Comparison of ENCODE assay signal across 11 mouse cellular contexts in the genomic region with DNA sequence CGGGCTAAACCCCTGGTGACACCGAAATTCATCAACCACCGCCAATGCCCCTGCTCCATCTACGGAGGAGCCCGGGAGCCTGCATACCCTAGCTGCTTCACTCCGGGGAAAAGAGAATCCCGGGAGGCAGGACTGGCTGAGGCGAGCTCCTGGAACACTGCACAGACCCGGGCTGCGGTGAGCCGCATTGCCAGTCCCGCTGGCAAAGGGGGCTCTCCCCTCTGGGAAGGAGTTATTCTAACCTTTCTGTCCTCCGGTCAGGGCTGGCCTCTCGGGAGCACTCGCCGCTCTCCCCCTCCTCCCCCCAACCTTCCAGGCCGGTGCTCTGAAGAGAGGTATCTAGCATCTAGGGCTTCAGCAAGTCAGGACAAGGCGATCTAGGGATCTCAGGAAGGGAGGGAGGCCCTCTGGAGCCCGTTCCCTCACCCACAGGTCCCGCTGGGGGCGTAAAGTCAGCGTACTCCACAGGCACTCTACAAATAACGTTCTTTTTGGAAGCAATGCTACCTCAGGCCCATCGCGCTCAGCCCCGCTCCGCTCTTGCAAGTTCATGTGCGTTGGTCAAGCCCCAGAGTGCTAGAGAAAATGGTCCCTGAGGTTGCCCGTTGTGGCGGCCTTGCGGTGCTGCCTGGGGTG. TPM values are rescaled to one million over a fixed set of nuclear protein-coding genes. Genes with fewer than 3 reads are reported as not detected.
DNase-seq lines count a peak whose midpoint lies in the region; ATAC-seq and TF ChIP-seq lines count a peak whose summit lies in the region.
"Had no signal": no experiment of that assay in that cellular context is flagged by ENCODE, and none has a peak within 500 bp of the region (broad histone marks: within the 10 kb centered on the region; RNA-seq: fewer than 3 reads in every experiment).

No protein-coding gene starts in this region.

- peak overlapping the region; percentile 43 for H3K4me2 ChIP-seq in kidney, postnatal 0 days (ENCODE audit: low read length)
- peak overlapping the region; percentile 47 for H3K4me2 ChIP-seq in hindbrain, embryonic 15.5 days
- peak overlapping the region; percentile 51 for H3K4me2 ChIP-seq in neural tube, embryonic 12.5 days (replicated peaks)

- H3K27ac ChIP-seq in kidney, postnatal 0 days = peak overlapping the region; percentile 34
- H3K27ac ChIP-seq in embryonic facial prominence, embryonic 10.5 days (replicated peaks) = peak overlapping the region; percentile 59
- peak overlapping the region; percentile 69 for H3K27ac ChIP-seq in hindbrain, embryonic 15.5 days (replicated peaks)
- H3K27ac ChIP-seq in neural tube, embryonic 12.5 days = no peak overlapping the region

- WGBS in kidney, postnatal 0 days = under 1% methylated on average over 31 of the region's 31 CpGs
- WGBS in embryonic facial prominence, embryonic 10.5 days = under 1% methylated on average over 31 of the region's 31 CpGs
- 2% methylated on average over 30 of the region's 31 CpGs for WGBS in hindbrain, embryonic 15.5 days
- WGBS in neural tube, embryonic 12.5 days = under 1% methylated on average over 31 of the region's 31 CpGs

- ATAC-seq in kidney, postnatal 0 days (replicated peaks; ENCODE audit: low FRiP score, low read depth) = no peak; the same call in 1 of the 2 replicates
- no peak for ATAC-seq in hindbrain, embryonic 15.5 days (ENCODE audit: low FRiP score, low read depth)
- no peak for ATAC-seq in neural tube, embryonic 12.5 days (ENCODE audit: low FRiP score, low read depth)
- ATAC-seq in CD4-positive, CD25-positive, alpha-beta regulatory T cell, adult 4 months = no peak
- ATAC-seq: Patski had no signal

- peaks cover 24% of the 10 kb centered on the region for H3K4me1 ChIP-seq in kidney, postnatal 0 days (replicated peaks; ENCODE audit: insufficient read depth, low read length)
- H3K4me1 ChIP-seq in embryonic facial prominence, embryonic 10.5 days = peaks cover 81% of the 10 kb centered on the region
- H3K4me1 ChIP-seq in hindbrain, embryonic 15.5 days (replicated peaks) = peaks cover 23% of the 10 kb centered on the region
- H3K4me1 ChIP-seq in neural tube, embryonic 12.5 days = peaks cover 39% of the 10 kb centered on the region

- no peak for TF ChIP-seq CTCF in kidney, postnatal 0 days (IDR thresholded peaks at IDR 0.05; ENCODE audit: low read depth)

- no peaks in the 10 kb centered on the region for H3K9me3 ChIP-seq in kidney, postnatal 0 days (replicated peaks; ENCODE audit: low read length)
- no peaks in the 10 kb centered on the region for H3K9me3 ChIP-seq in embryonic facial prominence, embryonic 10.5 days
- H3K9me3 ChIP-seq in hindbrain, embryonic 15.5 days = no peaks in the 10 kb centered on the region
- no peaks in the 10 kb centered on the region for H3K9me3 ChIP-seq in neural tube, embryonic 12.5 days

- H3K4me3 ChIP-seq in kidney, postnatal 0 days (replicated peaks; ENCODE audit: low read depth, low read length) = peak overlapping the region; percentile 11; the same call in 1 of the 2 replicates
- H3K4me3 ChIP-seq in embryonic facial prominence, embryonic 10.5 days = peak overlapping the region; percentile 50
- H3K4me3 ChIP-seq in hindbrain, embryonic 15.5 days = peak overlapping the region; percentile 20
- H3K4me3 ChIP-seq in neural tube, embryonic 12.5 days = peak overlapping the region; percentile 12; the same call in 1 of the 2 replicates

- no peak for DNase-seq in kidney, postnatal 0 days (ENCODE audit: low spot score)
- DNase-seq in kidney, adult 9 months = no peak
- peak; percentile 75 for DNase-seq in embryonic facial prominence, embryonic 10.5 days (ENCODE audit: low spot score)
- DNase-seq in layer of hippocampus, adult 8-10 months (ENCODE audit: low spot score in 2 of 2) = no peak
- DNase-seq in layer of hippocampus, adult 18-20 months (ENCODE audit: low spot score in 2 of 2) = no peak
- DNase-seq: kidney, postnatal 14 days had no signal

- peaks cover 73% of the 10 kb centered on the region for H3K27me3 ChIP-seq in kidney, postnatal 0 days (ENCODE audit: insufficient read depth, low read length)
- peaks cover 100% of the 10 kb centered on the region for H3K27me3 ChIP-seq in embryonic facial prominence, embryonic 10.5 days (replicated peaks; ENCODE audit: low read depth, poor library complexity, severe bottlenecking)
- peaks cover 82% of the 10 kb centered on the region for H3K27me3 ChIP-seq in hindbrain, embryonic 15.5 days
- H3K27me3 ChIP-seq in neural tube, embryonic 12.5 days (replicated peaks) = peaks cover 95% of the 10 kb centered on the region
- H3K27me3 ChIP-seq: Patski had no signal

- H3K36me3 ChIP-seq in kidney, postnatal 0 days (ENCODE audit: insufficient read depth, low read length) = no peaks in the 10 kb centered on the region
- no peaks in the 10 kb centered on the region for H3K36me3 ChIP-seq in embryonic facial prominence, embryonic 10.5 days (replicated peaks)
- H3K36me3 ChIP-seq in hindbrain, embryonic 15.5 days = no peaks in the 10 kb centered on the region
- no peaks in the 10 kb centered on the region for H3K36me3 ChIP-seq in neural tube, embryonic 12.5 days

- no peak overlapping the region for H3K9ac ChIP-seq in kidney, postnatal 0 days (ENCODE audit: low read depth, low read length)
- peak overlapping the region; percentile 18; the same call in 1 of the 2 replicates for H3K9ac ChIP-seq in hindbrain, embryonic 15.5 days
- peak overlapping the region; percentile 1; the same call in 1 of the 2 replicates for H3K9ac ChIP-seq in neural tube, embryonic 12.5 days

RNA-seq across cellular contexts. Expression of a gene that starts 8.5 kb away (rescaled TPM):
- 0.82 and 0.88 TPM in 2 replicates for polyA plus RNA-seq in kidney, postnatal 0 days (2015; fragmentation: Nextera tagmentation; extraction: Ambion mirVana)
- 0.85 and 0.99 TPM in 2 replicates for polyA plus RNA-seq in embryonic facial prominence, embryonic 10.5 days (2016; fragmentation: Nextera tagmentation; extraction: Ambion mirVana)
- 4.9 and 6.2 TPM in 2 replicates for polyA plus RNA-seq in hindbrain, embryonic 15.5 days (2015; fragmentation: Nextera tagmentation; extraction: Ambion mirVana)
- 4.6 and 4.7 TPM in 2 replicates for polyA plus RNA-seq in neural tube, embryonic 12.5 days (2016; fragmentation: Nextera tagmentation; extraction: Ambion mirVana)
- polyA plus RNA-seq in CD4-positive, CD25-positive, alpha-beta regulatory T cell, adult 4 months (2017; shearing (Covaris generic)) = not detected
- total RNA-seq in layer of hippocampus, adult 8-10 months (2022) = under 1 TPM in 2 of 4 experiments, not detected in 2; 0.08 to 0.55 TPM
- total RNA-seq in layer of hippocampus, adult 18-20 months (2021) = under 1 TPM; 0.30 to 0.53 TPM
- polyA plus RNA-seq: liver, embryonic 16.5 days had no signal
